Mouse (Mus musculus) olfactory bulb, adult 2 months (tissue): ENCODE measurements around the gene Rpl27.

ENCODE experiments used
- CTCF ChIP-seq: fragments of 200-500 bp; IDR thresholded peaks from 2 replicates; pipeline ENCODE4 v1.5.1; 2012; ENCODE audit warnings: low read depth, mild to moderate bottlenecking, low read length, moderate library complexity; ENCODE audit not compliant: insufficient read depth
- POLR2A ChIP-seq: fragments of 200-500 bp; IDR thresholded peaks from 2 replicates; pipeline ENCODE4 v1.6.1; 2012; ENCODE audit warnings: mild to moderate bottlenecking, low read depth, low read length, moderate library complexity; ENCODE audit not compliant: insufficient read depth

- TF ChIP-seq POLR2A (no peak), CTCF (no peak)
Measured at GRCm38 (mm10) chr11:101474298-101474697, 32.2 kb downstream of the Rpl27 start.
